Mouse (Mus musculus) megakaryocyte, embryonic 14.5 days (primary cell): Measurements from ENCODE around the gene Kcna2.

Source experiments
- FLI1 ChIP-seq: IDR thresholded peaks from 2 replicates; pipeline ENCODE4 v1.6.1; 2012; ENCODE audit warnings: low read length, inconsistent platforms, mixed read lengths
- GATA1 ChIP-seq: IDR thresholded peaks from 3 replicates; pipeline ENCODE4 v1.6.1; 2012; ENCODE audit warnings: mixed read lengths, low read length, inconsistent platforms, borderline replicate concordance

DNA sequence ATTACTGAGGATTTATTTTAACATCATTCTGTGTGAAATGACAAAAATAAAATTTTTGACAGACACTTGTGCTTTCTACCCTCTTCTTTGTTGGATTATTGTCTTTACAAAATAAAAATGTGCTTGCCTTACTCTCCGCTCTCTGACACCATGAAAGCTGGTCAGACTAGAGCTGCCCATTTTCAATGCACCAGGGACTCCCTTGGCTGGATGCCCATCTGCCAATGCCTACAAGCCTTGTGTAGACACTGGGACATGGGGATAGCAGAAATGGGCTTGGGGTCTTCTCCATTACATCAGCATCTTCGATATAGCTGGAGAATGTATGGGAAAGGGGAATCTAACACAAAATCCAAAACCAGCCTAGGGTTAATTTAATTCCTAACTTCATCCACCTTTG is 14.0 kb downstream of the Kcna2 start:
- TF ChIP-seq GATA1: no peak
- no peak for TF ChIP-seq FLI1
